Mouse (Mus musculus) left cerebral cortex, postnatal 10 days (tissue): ENCODE data around the gene Prpf31. TPM values are rescaled to one million over a fixed set of nuclear protein-coding genes. Genes with fewer than 3 reads are reported as not detected.

Experiments
- DNase-seq, 2 experiments: peaks; one replicate each; pipeline ENCODE4 v3.0.0; 2021 to 2022; ENCODE audit warnings: low spot score in 2 of 2, mixed read lengths in 1 of 2; ENCODE audit errors: extremely low spot score in 1 of 2
- intact Hi-C: fragments of 180-260 bp; cut with DNase I; formaldehyde crosslinking; loops from one replicate; pipeline ENCODE4 v1.15.1; 2025
- total RNA-seq, 2 experiments: library from RNA; stranded (reverse); gene quantifications; 2 replicates each; pipeline ENCODE4 v1.2.3; 2021

Prpf31 gene
- total RNA-seq, 2 experiments from 2014 or later = 54.8 to 63.6 TPM

GRCm38 (mm10) chr7:3616389-3617241 is 13.2 kb upstream of the Prpf31 start:
- DNase-seq = no peak
- intact Hi-C loops = no loop called here

- DNase-seq = peak; percentile 88 to 94
- intact Hi-C loops = no loop called here
Observed at GRCm38 (mm10) chr7:3617242-3617995, 12.4 kb upstream of the Prpf31 start, which contains the start of gene Ndufa3. Gene Ndufa3, plus strand, starts transcription at chr7:3617373.

DNA sequence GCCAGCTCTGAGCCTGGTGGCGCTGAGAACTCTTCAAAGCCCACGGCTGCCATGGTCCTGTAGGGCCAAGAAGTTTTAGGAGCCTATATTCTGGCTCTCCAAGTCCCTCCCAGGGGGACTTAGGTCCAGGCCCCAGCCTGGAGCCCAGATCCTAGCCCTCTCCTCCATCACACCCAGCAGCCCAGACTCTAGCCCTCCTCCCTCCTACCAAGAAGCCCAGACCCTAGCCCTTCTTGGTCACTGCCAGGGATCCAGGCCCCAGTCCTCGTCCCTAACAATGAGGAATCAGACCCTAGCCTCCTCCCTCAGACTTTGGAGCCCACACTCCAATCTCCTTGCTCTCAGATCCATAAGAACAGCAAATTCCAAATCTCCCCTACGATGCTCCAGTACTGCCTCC is 755 bp upstream of the Prpf31 start:
- DNase-seq = no peak
- intact Hi-C loops = no loop called here

GRCm38 (mm10) chr7:3630478-3630815 is 662 bp downstream of the Prpf31 start:
- intact Hi-C loops = no loop called here
- DNase-seq = no peak

DNA sequence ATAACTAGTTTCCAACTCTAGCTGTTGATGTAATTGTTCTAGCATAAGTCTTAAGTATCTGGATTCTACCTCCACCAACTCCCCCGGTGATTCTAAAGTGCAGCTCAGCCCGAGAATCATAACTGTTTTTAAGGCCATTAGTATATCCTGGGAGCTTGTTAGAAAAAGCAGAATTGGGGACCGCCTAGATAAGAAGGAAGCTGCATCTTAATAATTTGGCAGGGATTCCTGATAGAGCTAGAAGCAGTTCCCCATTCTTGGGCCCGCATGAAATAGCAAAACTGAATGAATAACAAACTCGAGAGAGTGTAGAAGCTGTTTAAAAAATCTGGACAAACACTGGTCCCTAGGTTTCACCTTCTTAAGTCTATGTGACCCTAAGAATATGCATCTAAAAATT is 13.6 kb downstream of the Prpf31 start:
- intact Hi-C loops = no loop called here
- DNase-seq = no peak

DNA sequence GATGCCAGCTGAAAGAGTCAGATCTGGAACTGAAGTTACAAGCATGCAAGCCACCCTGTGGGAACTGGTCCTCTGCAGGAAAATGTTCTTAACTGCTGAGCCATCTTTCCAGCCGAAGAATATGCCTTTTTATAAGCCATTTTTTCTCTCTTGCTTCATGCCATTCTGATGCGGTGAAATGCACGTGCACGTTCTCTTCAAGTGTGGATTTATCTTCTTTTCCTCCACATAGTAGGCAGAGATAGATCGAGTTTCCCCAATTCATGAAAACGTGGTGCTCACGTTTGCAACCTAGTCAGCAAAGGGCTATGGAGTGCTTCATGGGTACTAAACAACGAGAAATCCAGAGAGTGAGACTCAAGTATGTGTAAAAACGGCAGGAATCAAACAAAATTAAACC is 14.1 kb downstream of the Prpf31 start:
- DNase-seq = no peak
- intact Hi-C loops = no loop called here

- intact Hi-C loops = no loop called here
- DNase-seq = peak in 1 of 2 experiments; percentile 91
Observed at GRCm38 (mm10) chr7:3644348-3644671, 14.5 kb downstream of the Prpf31 start.

DNA sequence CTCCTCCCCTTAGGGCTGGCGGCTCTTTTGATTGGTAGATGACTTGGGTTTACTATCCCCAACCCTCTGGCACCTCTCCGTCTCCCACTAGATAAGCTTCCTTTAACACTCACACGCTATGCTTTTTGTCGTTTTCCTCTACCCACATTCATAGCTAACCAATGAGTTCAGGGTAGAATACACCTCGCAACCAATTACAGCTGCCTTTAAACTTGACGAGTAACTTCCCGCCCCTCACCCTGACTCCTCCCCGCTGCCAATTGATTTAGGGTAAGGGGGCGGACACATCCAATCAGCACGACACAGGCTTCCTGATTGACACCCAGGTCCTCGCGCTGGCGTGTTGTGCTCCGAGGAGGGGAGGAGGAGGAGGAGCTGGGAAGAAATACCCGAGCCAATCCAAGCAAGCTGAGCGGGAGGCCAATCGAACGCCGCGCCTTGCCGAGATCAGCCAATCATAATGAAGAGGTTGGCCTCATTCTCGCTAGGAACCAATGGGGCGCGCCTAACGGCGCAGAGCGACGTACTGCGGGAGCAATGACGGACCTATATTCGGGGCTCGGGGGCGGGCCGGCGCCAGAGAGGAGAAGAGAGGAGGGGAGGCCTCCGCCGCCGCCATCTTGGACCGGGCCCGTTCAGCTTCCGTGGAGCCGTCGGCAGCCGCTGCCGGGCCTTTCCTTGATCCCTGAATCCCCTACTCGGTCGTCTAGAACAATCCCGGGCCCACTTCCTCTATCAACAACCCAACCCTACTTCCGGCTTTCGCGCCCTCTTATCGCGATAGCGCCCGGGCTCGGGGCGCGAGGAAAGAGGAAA is 15.1 kb downstream of the Prpf31 start, which contains the start of gene Cnot3:
Gene Cnot3 (plus strand): TSS at position 597 of the 816 bp plus-strand sequence.
- intact Hi-C loops = no loop called here

GRCm38 (mm10) chr7:3645488-3646025 is 15.8 kb downstream of the Prpf31 start:
- intact Hi-C loops = no loop called here

More for the DNA sequence above, 15.1 kb downstream of the Prpf31 start, which contains the start of gene Cnot3:
- DNase-seq = peak; percentile 99

DNA sequence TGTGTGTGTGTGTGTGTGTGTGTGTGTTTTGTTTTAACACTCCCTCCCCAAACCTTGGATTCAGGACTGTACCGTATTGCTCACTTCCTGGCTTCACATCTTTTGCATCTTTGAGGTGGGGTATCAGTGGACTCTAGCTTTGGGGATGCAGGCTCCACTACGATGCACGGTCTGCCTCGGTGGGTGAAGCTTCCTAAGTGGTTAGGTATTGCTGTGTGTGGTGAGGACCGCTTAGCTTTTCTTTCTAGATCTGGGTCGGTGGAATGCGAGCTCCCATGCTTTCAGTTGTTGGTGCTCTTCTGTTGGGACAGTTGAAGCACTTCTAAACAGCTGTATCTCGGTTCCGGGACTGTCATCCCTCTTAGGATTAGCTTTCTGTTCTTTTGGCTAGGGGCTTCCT is 16.4 kb downstream of the Prpf31 start:
- intact Hi-C loops = no loop called here
- DNase-seq = no peak

More at GRCm38 (mm10) chr7:3645488-3646025, 15.8 kb downstream of the Prpf31 start:
- no peak for DNase-seq

DNA sequence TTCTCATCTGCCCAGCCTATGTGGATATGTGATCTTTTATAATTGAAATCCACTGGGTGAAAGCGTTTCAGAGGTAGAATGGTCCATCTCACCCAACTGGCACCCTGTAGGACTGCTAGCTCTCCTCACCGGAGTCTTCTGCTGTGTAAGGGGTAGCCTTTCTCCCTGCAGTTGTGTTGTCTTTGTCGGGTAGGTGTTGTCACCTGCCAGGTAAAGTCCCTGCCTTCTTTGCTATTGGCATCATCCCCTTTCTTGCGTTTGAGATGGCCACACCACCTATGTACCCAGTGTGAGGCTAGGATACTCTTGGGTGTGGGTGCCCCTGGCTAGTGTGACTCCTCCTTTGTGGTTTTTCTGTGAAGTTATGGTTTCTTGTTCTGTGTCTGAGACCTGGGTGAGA is 16.9 kb downstream of the Prpf31 start:
- no peak for DNase-seq
- intact Hi-C loops = no loop called here

- DNase-seq = no peak
- intact Hi-C loops = no loop called here
Observed at GRCm38 (mm10) chr7:3656966-3657365, 27.2 kb downstream of the Prpf31 start.

- DNase-seq = no peak
- intact Hi-C loops = no loop called here
Observed at GRCm38 (mm10) chr7:3658578-3658977, 28.8 kb downstream of the Prpf31 start.

- no peak for DNase-seq
- intact Hi-C loops = no loop called here
Observed at GRCm38 (mm10) chr7:3664524-3665214, 34.9 kb downstream of the Prpf31 start.

DNA sequence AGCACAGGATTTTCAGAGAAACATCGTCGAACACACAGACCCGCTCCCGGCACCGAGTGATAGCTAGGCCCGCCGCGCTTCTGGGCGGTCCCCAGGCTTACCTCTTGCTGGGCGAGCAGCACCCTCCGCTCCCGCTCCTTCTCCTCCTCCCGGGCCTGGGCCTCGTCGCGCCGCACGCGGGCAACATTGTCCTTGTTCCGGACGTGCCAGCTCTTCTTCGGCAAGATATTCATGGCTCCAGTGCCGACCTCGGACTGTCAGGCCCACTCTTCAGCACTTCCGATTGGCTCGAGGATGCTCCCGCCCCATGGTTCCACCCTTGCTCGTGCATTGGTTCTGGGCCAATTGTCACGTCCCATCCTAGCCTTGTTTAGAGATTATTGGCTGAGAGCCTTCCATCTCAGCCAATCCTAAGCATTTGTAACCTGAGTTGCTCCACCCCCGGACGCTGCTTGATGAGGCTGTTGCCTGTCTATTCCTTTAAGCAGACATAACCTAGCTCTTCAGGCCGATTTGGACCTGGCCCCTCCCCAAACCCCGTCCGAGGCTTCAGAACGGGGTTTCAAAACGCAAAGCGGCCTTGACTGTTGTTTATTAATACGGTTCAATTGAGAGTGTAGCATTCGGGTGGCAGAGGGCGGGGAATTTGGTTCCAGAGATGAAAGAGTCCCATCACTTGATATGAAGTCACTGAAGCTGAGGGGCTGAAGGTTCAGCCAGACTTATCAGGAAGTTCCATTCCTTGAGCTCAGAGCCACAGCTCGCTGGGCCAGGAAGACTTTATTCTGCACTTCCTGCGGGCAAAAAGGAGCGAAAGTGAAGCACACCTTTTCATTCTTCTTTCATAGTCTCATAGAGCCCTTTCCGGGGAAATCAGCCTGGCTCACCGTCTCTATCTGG is 35.7 kb downstream of the Prpf31 start, which contains the start of gene Leng1:
Gene Leng1 (minus strand): TSS at position 626 of the 900 bp plus-strand sequence.
- peak; percentile 97 to 98 for DNase-seq
- intact Hi-C loops = no loop called here

DNA sequence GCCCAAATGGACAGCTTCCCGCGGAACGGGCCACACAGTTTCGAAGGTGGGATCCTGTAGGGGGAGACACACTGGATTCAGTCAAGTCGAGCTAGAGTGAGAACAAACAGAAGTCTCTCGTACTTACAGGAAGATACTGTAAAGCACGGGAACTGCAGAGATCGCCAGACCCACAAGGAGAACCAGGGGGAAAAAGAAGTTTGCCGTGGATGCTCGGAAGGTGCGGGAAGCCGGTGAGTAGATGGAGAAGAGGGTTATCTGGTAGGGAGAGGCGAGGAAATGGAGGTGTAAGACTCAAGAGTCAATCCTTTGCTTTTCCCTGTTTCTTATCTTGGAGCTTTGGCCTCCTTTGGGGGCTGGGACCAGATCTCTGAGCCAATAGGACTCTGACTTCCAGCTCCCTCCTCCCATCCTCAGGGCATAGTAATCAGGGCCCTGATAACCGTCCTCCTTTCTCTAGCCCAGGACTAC is 37.2 kb downstream of the Prpf31 start:
- intact Hi-C loops = no loop called here
- DNase-seq = no peak

DNA sequence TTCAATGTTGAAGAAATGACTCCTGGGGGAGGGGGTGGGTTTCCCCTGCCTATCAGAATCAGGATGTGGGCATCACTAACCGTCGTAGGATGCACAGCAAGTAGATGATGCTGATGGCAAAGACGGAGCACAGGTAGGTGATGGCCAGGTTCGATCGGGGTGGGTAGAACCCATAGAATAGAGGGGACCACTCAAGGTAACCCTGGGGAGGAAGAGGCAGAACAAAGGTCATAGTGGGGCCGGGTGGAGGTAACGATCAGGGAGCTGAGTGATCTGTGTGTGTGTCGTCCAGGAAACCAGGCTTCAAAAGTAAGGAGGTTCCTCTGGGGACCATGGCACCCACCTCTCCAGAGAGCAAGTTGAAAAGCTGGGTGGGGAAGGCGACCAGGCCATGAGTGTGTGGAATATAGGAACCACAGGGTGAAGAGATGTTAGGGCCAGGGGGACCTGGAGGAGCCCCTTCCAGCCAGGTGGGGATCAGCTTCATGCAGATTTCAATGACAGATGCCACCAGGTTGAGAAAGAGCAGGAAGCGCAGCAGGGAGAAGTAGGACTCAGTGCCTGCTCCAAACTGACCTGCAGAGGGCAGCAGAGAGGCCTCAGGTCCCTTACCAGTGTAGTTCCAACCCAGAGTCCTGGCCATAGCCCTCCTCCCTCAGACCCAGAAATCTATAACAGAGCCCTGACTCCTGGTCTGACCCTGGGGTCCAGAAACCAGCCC is 44.9 kb downstream of the Prpf31 start:
- intact Hi-C loops = loop anchor here (5.0 kb wide), 1 partner anchor 798 kb away; no protein-coding TSS in a partner anchor
- DNase-seq = peak; percentile 71 to 90
